Mouse (Mus musculus): ENCODE results near the gene Gm21256.
"Not testable (repeated sequence)": the region's sequence is repeated elsewhere in the genome, so short reads cannot be mapped to it uniquely, and the experiment has no call there.

Gm21256 gene

DNA sequence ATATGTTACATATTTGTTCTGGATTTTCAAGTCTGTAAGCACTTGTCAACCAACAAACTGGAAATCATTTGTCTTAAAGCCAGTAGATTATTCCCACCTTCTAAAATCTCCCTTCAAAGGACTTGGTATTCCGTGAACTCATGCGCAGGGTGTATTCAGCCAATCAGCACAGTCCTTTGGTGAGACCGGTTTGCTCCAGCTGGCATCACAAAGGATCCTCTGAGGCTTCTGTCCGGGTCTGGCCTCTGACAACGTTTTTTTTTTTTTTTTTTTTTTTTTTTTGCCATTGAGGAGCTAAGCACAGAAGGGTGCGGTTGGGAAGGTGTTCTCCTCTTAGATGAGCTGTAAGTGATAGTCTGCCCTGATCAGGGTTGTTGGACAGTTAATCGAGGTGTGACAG lies at the start of gene Gm21256:
Gene Gm21256 (plus strand): TSS at position 301 of the 400 bp plus-strand sequence.
- not testable (repeated sequence) for DNase-seq

Data from right cerebral cortex, postnatal 4 days (tissue).